Mouse (Mus musculus): ENCODE measurements around the gene Gm20532. TPM values are rescaled to one million over a fixed set of nuclear protein-coding genes. Genes with fewer than 3 reads are reported as not detected.
A peak's percentile ranks its signal among the peaks of the same experiment; 100 is the strongest.

Gm20532 gene
- polyA plus RNA-seq, 1 experiment from 2014 or later = not detected

- ATAC-seq (replicated peaks; ENCODE audit: extremely low read depth, insufficient read depth, low FRiP score) = no peak
- Histone ChIP-seq H3K27ac (ENCODE audit: low read length) (peak overlapping the region; percentile 66), H3K9ac (ENCODE audit: low read length) (peak overlapping the region; percentile 74), H3K4me2 (ENCODE audit: low read depth, low read length) (peak overlapping the region; percentile 66), H3K9me3 (replicated peaks; ENCODE audit: control insufficient read depth, low read length) (no peaks in the 10 kb centered on the region), H3K4me1 (ENCODE audit: control insufficient read depth, insufficient read depth, low read length) (peaks cover 27% of the 10 kb centered on the region), H3K4me3 (ENCODE audit: low read length) (peak overlapping the region; percentile 61), H3K27me3 (ENCODE audit: control insufficient read depth, insufficient read depth, low read length) (no peaks in the 10 kb centered on the region), H3K36me3 (ENCODE audit: control insufficient read depth, insufficient read depth) (no peaks in the 10 kb centered on the region)
- 14% methylated on average over 6 of the region's 6 CpGs for WGBS
Measured at GRCm38 (mm10) chr2:26603159-26603558, 16.7 kb downstream of the Gm20532 start.

GRCm38 (mm10) chr2:26603720-26604671 is 17.6 kb downstream of the Gm20532 start, which contains the start of gene Agpat2:
Gene Agpat2, minus strand, starts transcription at chr2:26604417.
- Histone ChIP-seq H3K9me3 (replicated peaks; ENCODE audit: control insufficient read depth, low read length) (no peaks in the 10 kb centered on the region), H3K4me1 (ENCODE audit: control insufficient read depth, insufficient read depth, low read length) (peaks cover 28% of the 10 kb centered on the region), H3K4me3 (ENCODE audit: low read length) (peak within 1 kb of the TSS; percentile 61), H3K36me3 (ENCODE audit: control insufficient read depth, insufficient read depth) (no peaks in the 10 kb centered on the region), H3K27ac (ENCODE audit: low read length) (peak within 1 kb of the TSS; percentile 66), H3K4me2 (ENCODE audit: low read depth, low read length) (peak within 1 kb of the TSS; percentile 66), H3K27me3 (ENCODE audit: control insufficient read depth, insufficient read depth, low read length) (no peaks in the 10 kb centered on the region), H3K9ac (ENCODE audit: low read length) (peak within 1 kb of the TSS; percentile 74)
- under 1% methylated on average over 95 of the region's 103 CpGs for WGBS
- peak; percentile 90 for ATAC-seq (replicated peaks; ENCODE audit: extremely low read depth, insufficient read depth, low FRiP score)

GRCm38 (mm10) chr2:26605331-26605730 is 18.9 kb downstream of the Gm20532 start:
- Histone ChIP-seq H3K27me3 (ENCODE audit: control insufficient read depth, insufficient read depth, low read length) (no peaks in the 10 kb centered on the region), H3K9me3 (replicated peaks; ENCODE audit: control insufficient read depth, low read length) (no peaks in the 10 kb centered on the region), H3K9ac (ENCODE audit: low read length) (no peak overlapping the region), H3K4me3 (ENCODE audit: low read length) (no peak overlapping the region), H3K4me1 (ENCODE audit: control insufficient read depth, insufficient read depth, low read length) (peaks cover 30% of the 10 kb centered on the region), H3K4me2 (ENCODE audit: low read depth, low read length) (no peak overlapping the region), H3K36me3 (ENCODE audit: control insufficient read depth, insufficient read depth) (no peaks in the 10 kb centered on the region), H3K27ac (ENCODE audit: low read length) (no peak overlapping the region)
- no peak for ATAC-seq (replicated peaks; ENCODE audit: extremely low read depth, insufficient read depth, low FRiP score)
- 85% methylated on average over 8 of the region's 8 CpGs for WGBS

GRCm38 (mm10) chr2:26606579-26606978 is 20.1 kb downstream of the Gm20532 start:
- Histone ChIP-seq H3K27ac (ENCODE audit: low read length) (peak overlapping the region; percentile 63), H3K4me3 (ENCODE audit: low read length) (no peak overlapping the region), H3K4me2 (ENCODE audit: low read depth, low read length) (no peak overlapping the region), H3K4me1 (ENCODE audit: control insufficient read depth, insufficient read depth, low read length) (peaks cover 30% of the 10 kb centered on the region), H3K9ac (ENCODE audit: low read length) (no peak overlapping the region), H3K36me3 (ENCODE audit: control insufficient read depth, insufficient read depth) (no peaks in the 10 kb centered on the region), H3K27me3 (ENCODE audit: control insufficient read depth, insufficient read depth, low read length) (no peaks in the 10 kb centered on the region), H3K9me3 (replicated peaks; ENCODE audit: control insufficient read depth, low read length) (no peaks in the 10 kb centered on the region)
- 65% methylated on average over 3 of the region's 3 CpGs for WGBS
- no peak for ATAC-seq (replicated peaks; ENCODE audit: extremely low read depth, insufficient read depth, low FRiP score)

- Histone ChIP-seq H3K27me3 (ENCODE audit: control insufficient read depth, insufficient read depth, low read length) (no peaks in the 10 kb centered on the region), H3K9me3 (replicated peaks; ENCODE audit: control insufficient read depth, low read length) (no peaks in the 10 kb centered on the region), H3K4me2 (ENCODE audit: low read depth, low read length) (no peak overlapping the region), H3K9ac (ENCODE audit: low read length) (no peak overlapping the region), H3K4me1 (ENCODE audit: control insufficient read depth, insufficient read depth, low read length) (peaks cover 30% of the 10 kb centered on the region), H3K4me3 (ENCODE audit: low read length) (no peak overlapping the region), H3K36me3 (ENCODE audit: control insufficient read depth, insufficient read depth) (no peaks in the 10 kb centered on the region), H3K27ac (ENCODE audit: low read length) (peak overlapping the region; percentile 63)
- peak; percentile 35; the same call in 1 of the 2 replicates for ATAC-seq (replicated peaks; ENCODE audit: extremely low read depth, insufficient read depth, low FRiP score)
- 39% methylated on average over 6 of the region's 6 CpGs for WGBS
Measured at GRCm38 (mm10) chr2:26607056-26607910, 20.8 kb downstream of the Gm20532 start.

- Histone ChIP-seq H3K27me3 (ENCODE audit: control insufficient read depth, insufficient read depth, low read length) (no peaks in the 10 kb centered on the region), H3K36me3 (ENCODE audit: control insufficient read depth, insufficient read depth) (no peaks in the 10 kb centered on the region), H3K4me3 (ENCODE audit: low read length) (no peak overlapping the region), H3K4me2 (ENCODE audit: low read depth, low read length) (no peak overlapping the region), H3K9ac (ENCODE audit: low read length) (no peak overlapping the region), H3K9me3 (replicated peaks; ENCODE audit: control insufficient read depth, low read length) (no peaks in the 10 kb centered on the region), H3K4me1 (ENCODE audit: control insufficient read depth, insufficient read depth, low read length) (peaks cover 23% of the 10 kb centered on the region), H3K27ac (ENCODE audit: low read length) (no peak overlapping the region)
- ATAC-seq (replicated peaks; ENCODE audit: extremely low read depth, insufficient read depth, low FRiP score) = no peak
Measured at GRCm38 (mm10) chr2:26608781-26609180, 22.3 kb downstream of the Gm20532 start.

- H3K36me3 ChIP-seq (ENCODE audit: control insufficient read depth, insufficient read depth) = no peaks in the 10 kb centered on the region
- ATAC-seq (replicated peaks; ENCODE audit: extremely low read depth, insufficient read depth, low FRiP score) = no peak
- H3K4me3 ChIP-seq (ENCODE audit: low read length) = no peak overlapping the region
- H3K9me3 ChIP-seq (replicated peaks; ENCODE audit: control insufficient read depth, low read length) = no peaks in the 10 kb centered on the region
- no peak overlapping the region for H3K4me2 ChIP-seq (ENCODE audit: low read depth, low read length)
- no peak overlapping the region for H3K9ac ChIP-seq (ENCODE audit: low read length)
- H3K4me1 ChIP-seq (ENCODE audit: control insufficient read depth, insufficient read depth, low read length) = peaks cover 23% of the 10 kb centered on the region
- no peaks in the 10 kb centered on the region for H3K27me3 ChIP-seq (ENCODE audit: control insufficient read depth, insufficient read depth, low read length)
- no peak overlapping the region for H3K27ac ChIP-seq (ENCODE audit: low read length)
Measured at GRCm38 (mm10) chr2:26609261-26609661, 22.8 kb downstream of the Gm20532 start.

- no peaks in the 10 kb centered on the region for H3K27me3 ChIP-seq (ENCODE audit: control insufficient read depth, insufficient read depth, low read length)
- H3K4me1 ChIP-seq (ENCODE audit: control insufficient read depth, insufficient read depth, low read length) = peaks cover 20% of the 10 kb centered on the region
- H3K9ac ChIP-seq (ENCODE audit: low read length) = no peak overlapping the region
- H3K4me3 ChIP-seq (ENCODE audit: low read length) = no peak overlapping the region
- no peak overlapping the region for H3K4me2 ChIP-seq (ENCODE audit: low read depth, low read length)
- no peak for ATAC-seq (replicated peaks; ENCODE audit: extremely low read depth, insufficient read depth, low FRiP score)
- H3K27ac ChIP-seq (ENCODE audit: low read length) = no peak overlapping the region
- no peaks in the 10 kb centered on the region for H3K36me3 ChIP-seq (ENCODE audit: control insufficient read depth, insufficient read depth)
- 78% methylated on average over 3 of the region's 3 CpGs for WGBS
- no peaks in the 10 kb centered on the region for H3K9me3 ChIP-seq (replicated peaks; ENCODE audit: control insufficient read depth, low read length)
Measured at GRCm38 (mm10) chr2:26610526-26610925, 24.1 kb downstream of the Gm20532 start.

- no peak overlapping the region for H3K27ac ChIP-seq (ENCODE audit: low read length)
Measured at GRCm38 (mm10) chr2:26611054-26611453, 24.6 kb downstream of the Gm20532 start.

More at GRCm38 (mm10) chr2:26611054-26611453, 24.6 kb downstream of the Gm20532 start:
- no peaks in the 10 kb centered on the region for H3K9me3 ChIP-seq (replicated peaks; ENCODE audit: control insufficient read depth, low read length)
- no peak overlapping the region for H3K4me3 ChIP-seq (ENCODE audit: low read length)
- no peak overlapping the region for H3K4me2 ChIP-seq (ENCODE audit: low read depth, low read length)
- H3K36me3 ChIP-seq (ENCODE audit: control insufficient read depth, insufficient read depth) = no peaks in the 10 kb centered on the region
- H3K27me3 ChIP-seq (ENCODE audit: control insufficient read depth, insufficient read depth, low read length) = no peaks in the 10 kb centered on the region
- H3K4me1 ChIP-seq (ENCODE audit: control insufficient read depth, insufficient read depth, low read length) = peaks cover 19% of the 10 kb centered on the region
- H3K9ac ChIP-seq (ENCODE audit: low read length) = no peak overlapping the region
- no peak for ATAC-seq (replicated peaks; ENCODE audit: extremely low read depth, insufficient read depth, low FRiP score)
